Mouse (Mus musculus): Measurements from ENCODE around the gene Dcpp3. TPM values are rescaled to one million over a fixed set of nuclear protein-coding genes. Genes with fewer than 3 reads are reported as not detected.
A peak's percentile ranks its signal among the peaks of the same experiment; 100 is the strongest.
"Not testable (repeated sequence)": the region's sequence is repeated elsewhere in the genome, so short reads cannot be mapped to it uniquely, and the experiment has no call there.

Gene Dcpp3
- total RNA-seq (2022), result not detected

DNA sequence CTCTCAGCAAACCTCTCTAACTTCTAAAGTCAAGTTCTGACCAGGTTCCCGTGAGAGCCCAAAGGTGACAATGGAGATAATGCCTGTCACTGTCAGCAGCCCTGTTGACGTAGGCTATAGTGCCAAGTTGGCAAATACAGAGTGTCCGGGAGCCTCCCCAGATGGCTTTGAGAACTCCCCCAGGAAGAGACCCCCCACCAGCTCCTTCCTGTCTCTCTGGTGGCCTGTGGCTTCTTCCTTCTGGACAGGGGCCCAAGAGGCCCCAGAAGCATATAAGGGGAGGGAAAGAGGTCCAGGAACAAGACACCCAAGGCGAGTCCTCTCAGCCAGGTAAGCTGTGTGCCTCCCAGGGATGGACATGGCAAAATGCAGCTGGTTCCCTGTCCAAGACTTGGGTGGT, at the start of gene Dcpp3:
TSS of gene Dcpp3 (plus strand) at position 301 of the 400 bp plus-strand sequence.
- not testable (repeated sequence) for DNase-seq (ENCODE audit: low spot score)

DNA sequence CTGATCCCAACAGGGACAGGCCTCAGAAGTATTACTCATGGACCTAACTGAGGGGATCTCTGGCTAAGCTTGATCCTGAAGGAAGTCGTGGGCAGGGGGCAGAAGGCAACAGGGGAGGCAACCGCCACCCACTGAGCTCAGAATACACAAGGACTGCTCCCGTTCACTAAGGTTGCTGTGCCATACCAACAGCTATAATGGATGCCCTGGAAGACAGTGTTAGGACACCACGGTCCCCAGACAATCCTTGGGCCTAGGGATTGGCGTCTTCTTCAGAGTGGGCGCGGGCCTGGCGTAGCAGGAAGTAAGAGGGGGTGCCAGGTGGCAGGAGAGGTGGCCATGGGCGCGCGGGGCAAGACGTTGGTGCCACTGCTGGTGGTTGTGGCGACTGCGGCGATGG, 49.5 kb upstream of the Dcpp3 start, which contains the start of gene Prss21:
TSS of gene Prss21 (plus strand) at position 301 of the 400 bp plus-strand sequence.
- no peak for DNase-seq (ENCODE audit: low spot score)

DNA sequence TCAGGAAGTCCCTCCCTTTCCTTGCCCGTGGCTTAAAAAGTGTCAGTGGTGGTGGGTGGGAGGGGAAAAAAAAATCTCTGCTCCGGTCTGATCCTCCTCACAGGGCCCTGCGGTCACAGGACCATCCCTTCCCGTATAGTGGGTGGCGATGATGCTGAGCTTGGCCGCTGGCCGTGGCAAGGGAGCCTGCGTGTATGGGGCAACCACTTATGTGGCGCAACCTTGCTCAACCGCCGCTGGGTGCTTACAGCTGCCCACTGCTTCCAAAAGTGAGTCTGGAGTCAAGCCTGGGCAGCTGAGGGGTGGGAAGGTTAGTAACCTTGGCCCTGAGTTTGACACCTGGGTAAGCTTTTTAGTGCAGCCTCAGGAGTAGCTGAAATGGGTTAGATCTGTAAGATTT, 48.7 kb upstream of the Dcpp3 start:
- no peak for DNase-seq (ENCODE audit: low spot score)

- peak; percentile 40 for DNase-seq (ENCODE audit: low spot score)
Observed at GRCm38 (mm10) chr17:23873884-23874856, 43.1 kb upstream of the Dcpp3 start.

GRCm38 (mm10) chr17:23876741-23877140, 40.5 kb upstream of the Dcpp3 start:
- DNase-seq (ENCODE audit: low spot score), result no peak

GRCm38 (mm10) chr17:23877166-23877565, 40.1 kb upstream of the Dcpp3 start:
- DNase-seq (ENCODE audit: low spot score), result no peak

DNA sequence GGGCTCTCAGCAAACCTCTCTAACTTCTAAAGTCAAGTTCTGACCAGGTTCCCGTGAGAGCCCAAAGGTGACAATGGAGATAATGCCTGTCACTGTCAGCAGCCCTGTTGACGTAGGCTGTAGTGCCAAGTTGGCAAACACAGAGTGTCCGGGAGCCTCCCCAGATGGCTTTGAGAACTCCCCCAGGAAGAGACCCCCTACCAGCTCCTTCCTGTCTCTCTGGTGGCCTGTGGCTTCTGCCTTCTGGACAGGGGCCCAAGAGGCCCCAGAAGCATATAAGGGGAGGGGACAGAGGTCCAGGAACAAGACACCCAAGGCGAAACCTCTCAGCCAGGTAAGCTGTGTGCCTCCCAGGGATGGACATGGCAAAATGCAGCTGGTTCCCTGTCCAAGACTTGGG, 36.7 kb upstream of the Dcpp3 start, which contains the start of the genes Dcpp1 and Dcpp2:
TSS of gene Dcpp1 (plus strand) at position 301 of the 400 bp plus-strand sequence.
TSS of gene Dcpp2 (plus strand) at position 305 of the 400 bp plus-strand sequence.
- not testable (repeated sequence) for DNase-seq (ENCODE audit: low spot score)

DNA sequence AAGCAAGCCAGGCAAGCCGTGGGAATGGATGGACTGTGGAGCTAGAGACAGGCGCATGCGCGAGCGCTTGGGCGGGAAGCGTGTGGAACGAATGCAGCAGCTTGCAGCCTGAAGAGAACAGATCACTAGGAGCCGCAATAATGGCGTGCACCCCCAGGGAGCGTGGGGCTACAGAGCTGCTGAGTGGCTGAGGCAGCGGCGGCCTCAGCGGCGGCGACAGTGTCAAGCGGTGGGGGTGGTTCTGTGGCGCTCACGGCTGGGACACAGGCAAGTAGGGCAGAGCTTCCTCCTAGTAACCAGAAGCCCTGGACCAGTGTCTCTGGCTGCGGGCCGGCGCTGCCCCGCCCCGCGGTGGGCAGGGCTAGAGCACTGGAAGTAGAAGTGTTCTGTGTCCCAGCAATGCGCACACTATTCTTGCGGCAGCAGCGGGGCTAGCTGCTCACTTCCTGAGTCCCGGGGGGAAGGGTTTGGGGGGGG, 7.3 kb downstream of the Dcpp3 start:
- DNase-seq (ENCODE audit: low spot score), result peak; percentile 92

- peak; percentile 53 for DNase-seq (ENCODE audit: low spot score)
Observed at GRCm38 (mm10) chr17:23925090-23925493, 7.8 kb downstream of the Dcpp3 start.

DNA sequence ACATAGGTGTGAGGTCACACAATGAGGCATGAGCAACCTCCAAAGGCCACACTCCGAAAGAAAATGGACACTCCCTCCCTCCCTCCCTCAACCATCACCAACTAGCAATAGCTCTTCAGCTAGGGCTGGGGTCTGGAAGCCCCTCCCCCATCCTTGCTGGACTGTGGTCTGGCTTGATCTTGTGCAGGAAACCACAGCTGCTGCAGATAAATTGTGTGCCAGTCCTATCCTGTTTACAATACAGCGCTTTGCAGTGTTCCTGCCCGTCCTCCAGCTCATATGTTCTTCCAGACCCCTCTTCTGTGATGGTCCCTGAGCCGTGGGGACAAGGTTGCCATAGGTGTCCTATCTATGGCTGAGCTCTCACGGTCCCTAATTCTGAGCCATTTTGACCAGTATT, 13.9 kb downstream of the Dcpp3 start:
- DNase-seq (ENCODE audit: low spot score), result no peak

- DNase-seq (ENCODE audit: low spot score), result no peak
Observed at GRCm38 (mm10) chr17:23941372-23941771, 24.1 kb downstream of the Dcpp3 start, which contains the start of gene Sbp. Gene Sbp, plus strand, starts transcription at chr17:23941672.

GRCm38 (mm10) chr17:23947486-23947885, 30.2 kb downstream of the Dcpp3 start:
- DNase-seq (ENCODE audit: low spot score), result not testable (repeated sequence)

DNA sequence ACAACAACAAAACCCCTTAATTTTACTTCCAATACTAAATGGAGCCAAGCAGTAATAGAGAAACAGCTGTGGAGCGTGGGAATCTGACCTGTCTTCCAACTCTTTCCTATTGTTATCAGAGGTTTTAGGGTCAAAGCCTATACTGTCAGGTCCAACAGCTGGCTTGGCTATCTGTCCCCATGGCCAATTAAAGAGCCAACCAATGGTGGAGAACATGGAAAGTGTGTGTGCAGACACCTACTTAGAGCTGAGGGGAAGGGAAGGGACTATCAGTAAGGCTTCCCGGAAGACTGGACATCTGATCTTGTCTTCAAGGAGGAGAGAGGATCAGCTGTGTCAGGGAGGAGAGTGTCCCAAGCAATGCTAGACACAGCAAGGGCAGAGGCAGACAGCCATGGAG, 31.8 kb downstream of the Dcpp3 start:
- DNase-seq (ENCODE audit: low spot score), result no peak

- not testable (repeated sequence) for DNase-seq (ENCODE audit: low spot score)
Observed at GRCm38 (mm10) chr17:23950828-23951227, 33.6 kb downstream of the Dcpp3 start.

- DNase-seq (ENCODE audit: low spot score), result no peak
Observed at GRCm38 (mm10) chr17:23955174-23955573, 37.9 kb downstream of the Dcpp3 start, which contains the start of gene Sbpl. Gene Sbpl, minus strand, starts transcription at chr17:23955274.

GRCm38 (mm10) chr17:23960084-23960738, 43.0 kb downstream of the Dcpp3 start:
- DNase-seq (ENCODE audit: low spot score), result peak; percentile 78

- DNase-seq (ENCODE audit: low spot score), result no peak
Observed at GRCm38 (mm10) chr17:23961573-23962122, 44.4 kb downstream of the Dcpp3 start.

DNA sequence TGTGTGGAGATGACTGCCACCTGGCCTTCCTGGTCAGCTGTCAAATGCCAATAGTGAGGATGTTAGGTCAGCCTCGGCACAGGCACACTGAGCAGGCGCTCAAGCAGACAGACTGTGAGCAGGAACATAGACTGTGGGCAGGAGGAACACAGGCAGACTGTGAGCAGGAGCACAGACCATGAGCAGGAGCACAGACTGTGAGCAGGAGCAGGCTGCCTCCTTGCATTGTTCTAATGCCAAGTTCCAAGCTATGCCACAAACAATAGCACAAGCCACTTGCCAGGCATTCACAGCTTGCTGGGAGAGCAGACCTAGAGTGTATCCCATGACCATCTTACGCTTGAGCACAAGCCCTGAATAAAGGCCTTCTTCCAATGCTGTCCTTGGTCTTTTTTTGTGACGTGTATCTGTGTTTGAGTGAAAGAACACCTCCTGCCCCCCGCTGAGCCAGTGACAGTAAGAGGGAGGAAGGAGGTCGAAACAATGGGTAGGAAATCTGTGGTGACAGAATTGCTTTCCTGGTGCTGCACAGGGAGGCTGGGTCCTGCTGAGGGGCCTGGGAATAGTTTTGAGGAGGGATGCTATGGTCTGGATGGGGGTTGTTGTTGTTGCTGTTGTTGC, 48.7 kb downstream of the Dcpp3 start:
- no peak for DNase-seq (ENCODE audit: low spot score)

GRCm38 (mm10) chr17:23966658-23967401, 49.6 kb downstream of the Dcpp3 start:
- peak; percentile 17 for DNase-seq (ENCODE audit: low spot score)

DNA sequence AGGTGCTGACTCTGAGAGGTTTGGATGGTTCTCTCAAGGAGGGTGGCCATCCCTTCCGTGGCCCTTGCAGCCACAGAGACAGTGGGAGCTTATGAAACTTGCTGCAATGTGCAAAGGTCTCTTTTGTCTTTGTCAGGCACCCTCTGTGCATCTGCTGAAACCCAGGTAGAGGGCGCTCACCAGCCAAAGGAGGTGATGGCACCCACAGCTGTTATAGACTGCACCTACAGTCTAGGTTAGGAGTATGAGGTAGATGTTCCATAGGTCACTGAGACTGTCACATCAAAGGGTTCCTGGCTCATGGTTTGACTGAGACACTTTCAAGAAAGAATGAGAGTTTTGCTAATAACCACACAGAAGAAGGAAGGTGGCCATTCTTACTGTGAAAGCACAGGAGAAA, 51.5 kb downstream of the Dcpp3 start:
- DNase-seq (ENCODE audit: low spot score), result no peak
